Mouse (Mus musculus) embryonic facial prominence, embryonic 13.5 days (tissue): Measurements from ENCODE around the gene Sap30bp. TPM values are rescaled to one million over a fixed set of nuclear protein-coding genes. Genes with fewer than 3 reads are reported as not detected.
A peak's percentile ranks its signal among the peaks of the same experiment; 100 is the strongest.

Source experiments
- ATAC-seq: fragments of 200-750 bp; cut with Nextera tagmentation; 2 replicates; pipeline ENCODE4 v1.8.0; 2017; ENCODE audit warnings: low read depth; ENCODE audit not compliant: insufficient number of reproducible peaks, insufficient read depth, low FRiP score, low TSS enrichment
- H3K27ac ChIP-seq: fragments of 300-500 bp; sonication (generic); 2 replicates; pipeline ENCODE4 v1.5.1; 2015; ENCODE audit warnings: moderate library complexity, mild to moderate bottlenecking, inconsistent platforms
- H3K27me3 ChIP-seq: fragments of 300-500 bp; sonication (generic); 2 replicates; pipeline ENCODE4 v1.6.1; 2015; ENCODE audit warnings: mild to moderate bottlenecking, inconsistent platforms
- H3K36me3 ChIP-seq: fragments of 300-500 bp; sonication (generic); 2 replicates; pipeline ENCODE4 v1.6.1; 2015; ENCODE audit warnings: mild to moderate bottlenecking, inconsistent platforms
- H3K4me1 ChIP-seq: fragments of 300-500 bp; sonication (generic); 2 replicates; pipeline ENCODE4 v1.6.1; 2015; ENCODE audit warnings: inconsistent platforms
- H3K4me2 ChIP-seq: fragments of 300-500 bp; sonication (generic); 2 replicates; pipeline ENCODE4 v1.6.1; 2015; ENCODE audit warnings: moderate library complexity, mild to moderate bottlenecking, inconsistent platforms
- H3K4me3 ChIP-seq: fragments of 300-500 bp; sonication (generic); 2 replicates; pipeline ENCODE4 v1.5.1; 2015; ENCODE audit warnings: mild to moderate bottlenecking, inconsistent platforms
- H3K9ac ChIP-seq: fragments of 300-500 bp; sonication (generic); 2 replicates; pipeline ENCODE4 v1.6.1; 2015; ENCODE audit warnings: mild to moderate bottlenecking, inconsistent platforms
- H3K9me3 ChIP-seq: fragments of 300-500 bp; sonication (generic); 2 replicates; pipeline ENCODE4 v1.6.1; 2016; ENCODE audit warnings: inconsistent platforms
- WGBS: fragments of 180-500 bp; shearing (Covaris S2); methylation state at CpG from one replicate; pipeline ENCODE4 v1.1.7; 2015; ENCODE audit warnings: mixed read lengths; 5-methylcytosine and 5-hydroxymethylcytosine counted together
- polyA plus RNA-seq: library from polyadenylated mRNA; unstranded; fragments of >200 nt; fragmentation: Nextera tagmentation; extraction: Ambion mirVana; gene quantifications from 2 replicates; pipeline ENCODE4 v1.2.1, GENCODE M21; 2015

The Sap30bp gene
- polyA plus RNA-seq, 1 experiment from 2014 or later = 53.9 TPM

- no peaks in the 10 kb centered on the region for H3K27me3 ChIP-seq
- H3K27ac ChIP-seq = no peak overlapping the region
- no peak overlapping the region for H3K9ac ChIP-seq
- ATAC-seq = no peak
- H3K36me3 ChIP-seq = peaks cover 22% of the 10 kb centered on the region
- no peak overlapping the region for H3K4me3 ChIP-seq
- 87% methylated on average over 5 of the region's 5 CpGs for WGBS
- peaks cover 33% of the 10 kb centered on the region for H3K4me1 ChIP-seq
- H3K4me2 ChIP-seq = no peak overlapping the region
- H3K9me3 ChIP-seq = no peaks in the 10 kb centered on the region
Measured at GRCm38 (mm10) chr11:115906521-115906920, 26.6 kb upstream of the Sap30bp start.

DNA sequence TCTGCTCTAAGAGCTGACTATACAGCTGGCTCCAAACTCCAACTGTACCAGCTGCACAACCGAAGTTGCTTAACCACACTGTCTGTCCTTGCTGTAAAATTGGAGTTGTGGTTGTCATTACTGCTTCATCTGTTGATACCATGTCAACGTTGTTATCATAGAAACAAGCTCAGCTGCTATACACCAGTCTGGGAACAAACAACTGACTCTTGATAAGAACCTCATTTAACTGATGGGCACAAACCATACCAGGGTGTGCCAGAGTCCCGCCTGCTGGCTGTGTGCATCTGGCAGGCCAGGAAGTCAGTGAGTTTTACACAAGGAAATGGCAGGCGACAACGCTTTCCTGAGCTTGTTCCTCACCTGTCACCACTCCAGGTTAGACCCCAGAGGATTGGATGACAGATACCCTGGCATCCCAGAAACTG lies 21.9 kb upstream of the Sap30bp start:
- Histone ChIP-seq H3K4me2 (no peak overlapping the region), H3K9ac (no peak overlapping the region), H3K4me1 (no peaks in the 10 kb centered on the region), H3K4me3 (no peak overlapping the region), H3K27me3 (no peaks in the 10 kb centered on the region), H3K27ac (no peak overlapping the region), H3K36me3 (peaks cover 53% of the 10 kb centered on the region), H3K9me3 (no peaks in the 10 kb centered on the region)
- ATAC-seq = 0 out of 2 replicates have a peak, but pooled peaks have one; percentile 17
- 93% methylated on average over 5 of the region's 5 CpGs for WGBS

DNA sequence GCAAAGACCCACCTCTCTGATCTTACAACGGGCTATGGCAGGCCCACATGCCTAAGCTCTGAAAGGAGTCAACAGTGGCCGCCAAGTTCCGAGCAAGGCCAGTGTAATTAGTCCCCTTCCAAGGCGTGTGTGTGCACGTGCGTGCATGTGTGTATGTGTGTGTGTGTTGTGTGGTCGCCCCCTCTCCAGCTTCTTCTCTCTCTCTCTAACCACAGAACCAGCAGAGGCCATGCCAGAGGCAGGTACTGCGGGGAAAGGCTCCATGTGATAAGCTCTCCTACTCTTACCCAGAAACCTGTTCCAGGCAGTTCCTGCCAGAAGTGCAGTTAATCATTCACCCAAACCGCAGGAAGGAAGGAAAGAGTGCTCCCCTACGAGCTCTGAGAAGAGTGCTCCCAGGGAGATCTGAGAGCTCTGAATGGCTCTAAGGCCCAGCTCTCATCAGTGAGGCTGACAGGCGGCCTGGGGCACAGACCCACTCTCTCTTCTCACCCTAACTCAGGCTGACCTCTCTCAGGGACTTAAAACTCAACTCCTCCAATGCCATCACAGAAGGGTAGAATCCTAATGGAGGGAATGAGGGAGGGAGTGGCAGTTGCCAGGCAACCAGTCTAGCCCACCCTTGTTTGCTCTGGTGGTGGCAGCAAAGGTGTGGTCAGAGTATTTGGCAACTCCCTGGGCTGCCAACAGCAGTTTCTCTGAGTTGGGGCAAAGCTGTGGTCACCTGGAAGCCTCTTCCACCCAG lies 21.3 kb upstream of the Sap30bp start, which contains the start of gene Smim6:
TSS of gene Smim6 (plus strand) at position 386 of the 745 bp plus-strand sequence.
- H3K9me3 ChIP-seq = no peaks in the 10 kb centered on the region
- 78% methylated on average over 11 of the region's 11 CpGs for WGBS
- H3K4me2 ChIP-seq = no peak within 1 kb of the TSS
- no peak within 1 kb of the TSS for H3K9ac ChIP-seq
- H3K36me3 ChIP-seq = peaks cover 59% of the 10 kb centered on the region
- H3K4me1 ChIP-seq = no peaks in the 10 kb centered on the region
- no peaks in the 10 kb centered on the region for H3K27me3 ChIP-seq
- H3K4me3 ChIP-seq = no peak within 1 kb of the TSS
- H3K27ac ChIP-seq = no peak within 1 kb of the TSS
- ATAC-seq = no peak

GRCm38 (mm10) chr11:115916579-115916978 lies 16.5 kb upstream of the Sap30bp start:
- H3K4me3 ChIP-seq = no peak overlapping the region
- H3K4me1 ChIP-seq = no peaks in the 10 kb centered on the region
- WGBS = 91% methylated on average over 4 of the region's 4 CpGs
- no peaks in the 10 kb centered on the region for H3K27me3 ChIP-seq
- peaks cover 50% of the 10 kb centered on the region for H3K36me3 ChIP-seq
- no peak for ATAC-seq
- H3K9ac ChIP-seq = no peak overlapping the region
- H3K4me2 ChIP-seq = no peak overlapping the region
- H3K27ac ChIP-seq = no peak overlapping the region
- no peaks in the 10 kb centered on the region for H3K9me3 ChIP-seq

DNA sequence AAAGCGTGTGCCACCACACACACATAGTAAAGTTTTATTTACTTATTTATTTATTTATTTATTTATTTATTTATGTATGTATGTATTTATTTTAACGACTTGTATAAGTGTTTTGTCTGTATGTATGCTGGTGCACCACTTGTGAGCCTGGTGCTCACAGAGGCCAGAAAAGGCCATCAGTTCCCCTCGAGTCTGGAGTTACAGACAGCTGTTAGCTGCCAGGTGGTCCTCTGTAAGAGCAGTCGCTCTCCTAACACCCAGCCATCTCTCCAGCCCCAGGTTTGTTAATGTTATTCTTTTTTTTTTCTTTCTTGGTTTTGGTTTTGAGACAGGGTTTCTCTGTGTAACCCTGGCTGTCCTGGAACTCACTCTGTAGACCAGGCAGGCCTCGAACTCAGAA lies 14.4 kb upstream of the Sap30bp start:
- 89% methylated on average over 5 of the region's 5 CpGs for whole genome bisulfite sequencing
- no peaks in the 10 kb centered on the region for H3K27me3 ChIP-seq
- H3K4me3 ChIP-seq = no peak overlapping the region
- H3K4me2 ChIP-seq = no peak overlapping the region
- ATAC-seq = no peak
- no peak overlapping the region for H3K27ac ChIP-seq
- H3K9me3 ChIP-seq = no peaks in the 10 kb centered on the region
- no peak overlapping the region for H3K9ac ChIP-seq
- peaks cover 50% of the 10 kb centered on the region for H3K36me3 ChIP-seq
- H3K4me1 ChIP-seq = no peaks in the 10 kb centered on the region

- no peak for ATAC-seq
- WGBS = 92% methylated on average over 5 of the region's 5 CpGs
- no peak overlapping the region for H3K4me3 ChIP-seq
- no peaks in the 10 kb centered on the region for H3K9me3 ChIP-seq
- no peaks in the 10 kb centered on the region for H3K4me1 ChIP-seq
- H3K27ac ChIP-seq = no peak overlapping the region
- H3K36me3 ChIP-seq = peaks cover 51% of the 10 kb centered on the region
- no peak overlapping the region for H3K4me2 ChIP-seq
- H3K27me3 ChIP-seq = no peaks in the 10 kb centered on the region
- H3K9ac ChIP-seq = no peak overlapping the region
Measured at GRCm38 (mm10) chr11:115919073-115919472, 14.0 kb upstream of the Sap30bp start.

DNA sequence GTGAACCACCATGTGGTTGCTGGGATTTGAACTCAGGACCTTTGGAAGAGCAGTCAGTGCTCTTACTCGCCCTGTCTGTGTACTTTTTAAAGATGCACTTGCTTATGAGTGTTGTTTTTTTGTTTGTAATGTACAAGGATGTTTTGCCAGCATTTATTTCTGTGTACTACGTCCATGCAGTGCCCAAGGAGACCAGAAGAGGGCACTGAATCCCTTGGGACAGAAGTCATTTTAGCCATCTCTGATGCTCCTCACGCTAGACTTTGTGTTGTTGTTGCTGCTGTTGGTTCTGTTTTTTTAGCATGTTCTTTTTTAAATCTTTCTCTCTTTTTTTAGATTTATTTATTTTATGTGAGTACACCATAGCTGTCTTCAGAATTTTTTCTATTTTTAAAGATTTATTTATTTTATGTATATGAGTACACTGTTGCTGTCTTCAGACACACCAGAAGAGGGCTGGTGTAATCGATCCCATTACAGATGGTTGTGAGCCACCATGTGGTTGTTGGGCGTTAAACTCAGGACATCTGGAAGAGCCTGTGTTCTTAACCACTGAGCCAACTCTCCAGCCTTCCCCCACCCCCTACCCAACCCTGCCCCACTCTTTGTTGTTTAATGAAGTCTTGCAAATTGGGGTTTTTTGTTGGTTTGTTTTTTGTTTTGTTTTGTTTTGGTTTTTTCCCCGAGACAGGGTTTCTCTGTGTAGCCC lies 12.8 kb upstream of the Sap30bp start:
- Histone ChIP-seq H3K9me3 (no peaks in the 10 kb centered on the region), H3K36me3 (peaks cover 55% of the 10 kb centered on the region), H3K4me2 (no peak overlapping the region), H3K27me3 (no peaks in the 10 kb centered on the region), H3K4me1 (no peaks in the 10 kb centered on the region), H3K9ac (no peak overlapping the region), H3K27ac (no peak overlapping the region), H3K4me3 (no peak overlapping the region)
- no peak for ATAC-seq
- WGBS = 40% methylated on average over 6 of the region's 6 CpGs

DNA sequence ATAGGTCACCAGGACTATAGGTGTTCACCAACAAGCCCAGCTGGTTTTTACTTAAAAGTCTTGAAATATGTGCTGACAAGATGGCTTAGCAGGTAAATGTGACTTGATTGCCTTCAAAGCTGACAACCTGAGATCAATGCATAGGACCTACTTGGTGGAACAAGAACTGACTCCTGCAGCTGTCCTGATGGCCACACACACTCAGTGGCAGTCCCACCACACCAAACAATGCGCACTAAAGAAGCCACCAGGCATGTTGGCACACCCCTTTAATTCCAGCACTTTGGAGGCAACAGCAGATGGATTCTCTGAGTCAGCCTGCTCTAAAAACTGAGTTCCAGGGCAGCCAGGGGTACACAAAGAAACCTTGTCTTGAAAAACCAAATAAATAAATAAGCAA lies 11.1 kb upstream of the Sap30bp start:
- no peak for ATAC-seq
- WGBS = 92% methylated on average over 1 of the region's 1 CpGs

GRCm38 (mm10) chr11:115929031-115929430 lies 4.1 kb upstream of the Sap30bp start:
- 88% methylated on average over 8 of the region's 8 CpGs for WGBS
- Histone ChIP-seq H3K9me3 (no peaks in the 10 kb centered on the region), H3K4me3 (no peak overlapping the region), H3K36me3 (peaks cover 35% of the 10 kb centered on the region), H3K4me1 (peaks cover 13% of the 10 kb centered on the region), H3K27ac (no peak overlapping the region), H3K27me3 (no peaks in the 10 kb centered on the region), H3K9ac (no peak overlapping the region), H3K4me2 (no peak overlapping the region)
- no peak for ATAC-seq

More for the DNA sequence above, 11.1 kb upstream of the Sap30bp start:
- Histone ChIP-seq H3K9ac (no peak overlapping the region), H3K27ac (no peak overlapping the region), H3K4me3 (no peak overlapping the region), H3K9me3 (no peaks in the 10 kb centered on the region), H3K4me2 (no peak overlapping the region), H3K4me1 (no peaks in the 10 kb centered on the region), H3K27me3 (no peaks in the 10 kb centered on the region), H3K36me3 (peaks cover 44% of the 10 kb centered on the region)

DNA sequence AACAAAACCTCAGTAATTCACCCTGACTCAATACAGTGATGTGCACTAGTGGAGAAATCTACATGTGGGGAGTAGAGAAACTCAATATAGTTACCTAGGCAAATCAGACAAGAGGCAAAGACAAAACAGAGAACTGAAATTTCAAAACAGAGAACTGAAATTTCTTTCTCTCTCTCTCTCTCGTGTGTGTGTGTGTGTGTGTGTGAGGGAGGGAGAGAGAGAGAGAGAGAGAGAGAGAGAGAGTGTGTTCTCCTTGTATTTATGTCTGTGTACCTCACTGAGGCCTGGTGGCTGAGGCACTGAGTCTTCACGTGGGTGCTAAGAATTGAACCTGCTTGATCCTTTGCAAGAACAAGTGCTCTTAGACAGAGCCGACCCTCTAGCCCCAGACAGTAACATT lies 3.3 kb upstream of the Sap30bp start:
- 67% methylated on average over 3 of the region's 3 CpGs for WGBS

GRCm38 (mm10) chr11:115931235-115931634 lies 1.8 kb upstream of the Sap30bp start:
- no peak overlapping the region for H3K27ac ChIP-seq
- H3K4me2 ChIP-seq = no peak overlapping the region
- H3K4me3 ChIP-seq = no peak overlapping the region
- H3K36me3 ChIP-seq = peaks cover 27% of the 10 kb centered on the region
- peaks cover 22% of the 10 kb centered on the region for H3K4me1 ChIP-seq
- WGBS = 73% methylated on average over 3 of the region's 3 CpGs
- H3K9ac ChIP-seq = 0 out of 2 replicates have a peak overlapping the region, but pooled peaks have one; percentile 1
- ATAC-seq = no peak
- H3K27me3 ChIP-seq = no peaks in the 10 kb centered on the region
- no peaks in the 10 kb centered on the region for H3K9me3 ChIP-seq

More for the DNA sequence above, 3.3 kb upstream of the Sap30bp start:
- Histone ChIP-seq H3K9me3 (no peaks in the 10 kb centered on the region), H3K36me3 (peaks cover 28% of the 10 kb centered on the region), H3K27me3 (no peaks in the 10 kb centered on the region), H3K27ac (no peak overlapping the region), H3K4me3 (no peak overlapping the region), H3K9ac (no peak overlapping the region), H3K4me2 (no peak overlapping the region), H3K4me1 (peaks cover 21% of the 10 kb centered on the region)
- no peak for ATAC-seq

DNA sequence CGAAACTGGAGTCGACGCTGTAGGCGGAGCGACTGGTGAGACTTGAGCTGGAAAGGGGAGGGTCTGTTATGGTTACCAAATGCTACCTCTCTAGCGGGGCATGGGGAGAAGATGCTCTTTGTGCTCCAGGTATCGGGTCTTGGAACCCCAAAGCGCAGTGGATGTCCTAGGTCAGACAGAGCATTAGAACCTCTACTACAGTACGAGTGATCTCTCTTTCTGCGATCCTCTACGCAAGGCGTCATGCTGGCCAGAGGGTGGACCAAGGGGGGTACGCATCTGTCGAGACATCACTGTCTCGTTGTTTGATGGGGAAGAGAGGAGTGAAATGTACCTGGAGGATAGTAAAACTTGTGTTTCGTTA lies 647 bp downstream of the Sap30bp start:
- Histone ChIP-seq H3K4me3 (peak overlapping the region; percentile 92), H3K4me2 (peak overlapping the region; percentile 93), H3K27me3 (no peaks in the 10 kb centered on the region), H3K36me3 (peaks cover 26% of the 10 kb centered on the region), H3K27ac (peak overlapping the region; percentile 58; the same call in 1 of the 2 replicates), H3K9me3 (no peaks in the 10 kb centered on the region), H3K9ac (peak overlapping the region; percentile 92), H3K4me1 (peaks cover 22% of the 10 kb centered on the region)
- ATAC-seq = no peak
- under 1% methylated on average over 16 of the region's 16 CpGs for WGBS
